Mouse (Mus musculus) heart, postnatal 4 days (tissue): ENCODE data around the gene Acat2. TPM values are rescaled to one million over a fixed set of nuclear protein-coding genes. Genes with fewer than 3 reads are reported as not detected.
"Not testable (repeated sequence)": the region's sequence is repeated elsewhere in the genome, so short reads cannot be mapped to it uniquely, and the experiment has no call there.

Experiments used
- DNase-seq: peaks from one replicate; pipeline ENCODE4 v3.0.0; 2021
- total RNA-seq, 2 experiments: library from RNA; stranded (reverse); gene quantifications; 2 replicates each; pipeline ENCODE4 v1.2.3; 2021

The Acat2 gene
- total RNA-seq, 2 experiments from 2014 or later = 20.3 to 21.1 TPM

DNA sequence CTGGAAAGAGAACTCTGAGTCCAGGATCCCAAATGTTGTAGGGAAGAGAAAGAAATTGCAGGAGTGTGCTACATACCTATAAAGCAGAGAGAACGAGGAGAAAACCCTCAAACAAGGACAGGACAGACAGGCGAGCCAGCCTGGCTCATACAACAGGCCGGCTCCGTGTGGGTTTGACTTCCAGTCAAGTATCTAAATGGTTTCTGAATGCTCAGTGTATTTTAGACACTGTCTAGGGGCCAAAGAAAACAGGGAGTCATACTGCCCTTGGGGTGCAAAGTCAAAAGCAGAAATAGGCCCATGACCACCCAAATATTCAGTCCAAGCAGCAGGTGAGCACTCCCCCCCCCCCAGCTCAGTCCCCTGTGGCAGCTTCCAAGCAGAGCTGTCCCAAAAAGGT lies 54.7 kb downstream of the Acat2 start:
- DNase-seq = no peak

DNA sequence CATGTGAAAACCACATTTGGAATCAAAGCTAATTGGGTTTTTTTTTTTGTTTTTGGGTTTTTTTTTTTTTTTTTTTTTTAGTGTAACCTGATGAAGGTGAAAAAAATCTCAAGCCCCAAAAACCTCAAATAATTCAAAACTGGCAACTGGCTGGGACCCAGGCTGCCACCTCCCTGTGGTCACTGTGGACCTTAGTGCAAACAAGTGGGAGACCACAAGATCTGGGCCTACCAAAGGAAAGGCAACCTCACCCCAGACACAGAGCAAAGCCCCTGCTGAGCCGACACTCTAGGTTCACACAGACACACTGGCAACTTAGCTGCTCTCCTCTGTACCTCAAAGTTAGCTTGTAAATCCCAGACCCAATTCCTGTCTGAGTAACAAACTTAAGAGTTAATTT lies 56.2 kb downstream of the Acat2 start:
- DNase-seq = no peak

DNA sequence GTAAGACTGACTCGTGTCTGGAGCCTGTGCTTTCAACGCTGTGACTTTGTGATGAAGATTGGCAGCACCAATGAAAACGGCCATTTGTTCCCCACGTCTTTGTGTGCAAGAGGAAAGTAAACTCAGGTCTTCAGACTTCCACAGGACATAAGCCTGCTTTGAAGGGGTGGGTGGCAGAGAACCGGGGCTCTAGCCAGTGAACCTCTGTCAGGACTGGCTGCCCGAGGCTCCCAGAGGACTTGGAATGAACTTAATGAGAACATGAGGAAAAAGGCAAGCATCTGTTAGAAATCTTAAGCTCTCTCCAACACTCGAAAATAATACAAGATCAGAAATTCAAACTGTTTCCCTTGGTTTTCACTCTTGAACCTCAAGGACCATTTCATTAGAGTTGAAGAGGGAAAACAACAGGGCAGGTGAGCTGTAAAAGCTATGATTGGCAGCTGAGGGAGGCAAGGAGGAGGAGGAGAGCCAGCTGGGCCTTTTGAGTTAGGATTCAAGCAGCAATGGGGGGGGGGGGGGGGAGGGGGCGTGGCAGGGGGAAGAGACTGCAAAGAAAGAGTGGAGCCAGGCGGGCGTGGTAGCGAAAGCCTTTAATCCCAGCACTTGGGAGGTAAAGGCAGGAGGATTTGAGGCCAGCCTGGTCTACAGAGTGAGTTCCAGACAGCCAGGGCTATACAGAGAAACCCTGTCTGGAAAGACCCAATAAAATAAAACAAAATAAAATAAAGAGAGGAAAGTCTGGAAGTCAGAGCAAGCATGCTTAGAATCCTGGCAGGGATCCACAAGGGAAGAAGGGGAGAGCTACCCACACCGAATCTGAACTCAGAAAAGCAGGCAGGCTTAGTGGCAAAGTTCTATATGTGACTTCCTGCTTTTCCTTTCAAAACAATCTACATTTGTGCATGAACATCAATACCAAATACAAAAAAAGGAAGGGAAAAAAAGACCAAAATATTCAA lies 56.9 kb downstream of the Acat2 start:
- DNase-seq = no peak

- no peak for DNase-seq
Measured at GRCm38 (mm10) chr17:12902291-12902690, 58.3 kb downstream of the Acat2 start.

- not testable (repeated sequence) for DNase-seq
Measured at GRCm38 (mm10) chr17:12898607-12899006, 61.9 kb downstream of the Acat2 start.

GRCm38 (mm10) chr17:12897674-12898073 lies 62.9 kb downstream of the Acat2 start:
- DNase-seq = no peak

Other genes starting within 250 kb of the Acat2 start
- 100 to 1,000 TPM; 318 TPM for gene Igf2r, start 191.1 kb downstream of the Acat2 start, total RNA-seq
- under 1 TPM; 0.34 to 0.41 TPM for gene Mas1, start 92.6 kb downstream of the Acat2 start, total RNA-seq
- under 1 TPM; 0.36 to 0.95 TPM for gene Mrgprh, start 84.7 kb downstream of the Acat2 start, total RNA-seq
- 1 to 10 TPM; 1.5 to 1.8 TPM for gene Pnldc1, start 50.5 kb downstream of the Acat2 start, total RNA-seq
- gene Tcp1, start 45.0 kb downstream of the Acat2 start, total RNA-seq = 100 to 1,000 TPM; 292 to 296 TPM
- 100 to 1,000 TPM; 162 to 168 TPM for gene Mrpl18, start 44.4 kb downstream of the Acat2 start, total RNA-seq
- not detected for gene Acat3, start 20.1 kb downstream of the Acat2 start, total RNA-seq
- 10 to 100 TPM; 54.9 to 56.8 TPM for gene Wtap, start 33.4 kb upstream of the Acat2 start, total RNA-seq
- gene Sod2, start 46.1 kb upstream of the Acat2 start, total RNA-seq = 100 to 1,000 TPM; 589 to 631 TPM
- under 1 TPM in 1 of 2 experiments, not detected in 1; 0.23 TPM for gene Gpr31b, start 91.5 kb upstream of the Acat2 start, total RNA-seq
- gene Tcp10b, start 100.4 kb upstream of the Acat2 start, total RNA-seq = 1 to 10 TPM in 1 of 2 experiments, under 1 TPM in 1; 0.34 to 1.2 TPM
- not detected for gene Unc93a, start 171.1 kb upstream of the Acat2 start, total RNA-seq